In the genomic region with DNA sequence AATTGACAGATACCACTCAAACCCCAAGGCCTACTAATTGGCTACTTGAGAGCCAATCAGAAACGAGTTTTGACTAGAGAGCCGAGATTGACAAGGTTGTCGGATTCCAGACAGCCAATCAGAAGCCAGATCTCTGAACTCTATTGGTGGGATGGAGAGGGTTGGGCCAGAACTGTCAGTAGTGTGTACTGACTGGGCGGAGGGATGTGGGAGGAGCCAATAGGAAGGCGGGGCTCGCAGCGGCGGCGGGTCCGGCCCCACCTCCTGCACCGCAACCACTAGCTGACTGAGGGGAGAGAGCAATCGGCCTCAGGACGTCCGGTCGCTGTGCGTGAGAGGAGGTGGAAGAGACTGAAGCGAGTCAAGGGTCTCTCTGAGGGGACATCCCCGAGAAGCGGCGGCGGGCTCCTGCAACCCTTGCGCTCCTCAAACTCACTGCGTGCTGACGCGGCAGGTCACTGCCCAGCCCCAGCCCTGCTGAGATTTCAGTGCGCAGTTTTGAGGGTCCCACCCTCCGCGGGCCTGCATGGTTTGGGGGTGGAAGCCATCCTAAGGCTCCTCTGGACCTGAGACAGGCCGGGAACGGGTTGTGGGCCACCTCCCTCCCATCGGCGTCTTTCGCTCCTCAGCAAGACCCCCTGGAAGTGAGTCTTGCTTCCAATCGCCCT, we compare ENCODE assay signal across 8 mouse cellular contexts. TPM values are rescaled to one million over a fixed set of nuclear protein-coding genes. Genes with fewer than 3 reads are reported as not detected.
DNase-seq lines count a peak whose midpoint lies in the region; ATAC-seq and TF ChIP-seq lines count a peak whose summit lies in the region.

A gene (plus strand): TSS at position 274 of the 668 bp plus-strand sequence.

- under 1% methylated on average over 34 of the region's 34 CpGs for WGBS in heart, embryonic 11.5 days (ENCODE audit: insufficient replicate concordance)
- WGBS in kidney, embryonic 15.5 days = under 1% methylated on average over 34 of the region's 34 CpGs
- WGBS in limb, embryonic 15.5 days = under 1% methylated on average over 34 of the region's 34 CpGs
- WGBS in midbrain, postnatal 0 days = under 1% methylated on average over 34 of the region's 34 CpGs

- peak; percentile 87 for DNase-seq in A20 (ENCODE audit: low read depth, low spot score)
- peak; percentile 99 for DNase-seq in midbrain, postnatal 0 days (ENCODE audit: low spot score)
- peak; percentile 26 to 84 for DNase-seq in spleen, postnatal 10 days (ENCODE audit: low spot score in 2 of 2)

- H3K4me1 ChIP-seq in brown adipose tissue, adult 24 weeks (ENCODE audit: control insufficient read depth, insufficient read depth, insufficient read length, low read length) = no peaks in the 10 kb centered on the region
- no peaks in the 10 kb centered on the region for H3K4me1 ChIP-seq in heart, embryonic 11.5 days (ENCODE audit: control insufficient read depth, insufficient read depth, low read length)
- H3K4me1 ChIP-seq in kidney, embryonic 15.5 days = peaks cover 9% of the 10 kb centered on the region; the same call in 1 of the 2 replicates
- peaks cover 10% of the 10 kb centered on the region; the same call in 1 of the 2 replicates for H3K4me1 ChIP-seq in limb, embryonic 15.5 days
- H3K4me1 ChIP-seq in midbrain, postnatal 0 days (ENCODE audit: insufficient read depth, low read length) = no peaks in the 10 kb centered on the region

- no peaks in the 10 kb centered on the region for H3K36me3 ChIP-seq in heart, embryonic 11.5 days (ENCODE audit: control insufficient read depth, insufficient read depth, low read length)
- H3K36me3 ChIP-seq in kidney, embryonic 15.5 days = peaks cover 2% of the 10 kb centered on the region
- H3K36me3 ChIP-seq in limb, embryonic 15.5 days = peaks cover 6% of the 10 kb centered on the region; the same call in 1 of the 2 replicates
- no peaks in the 10 kb centered on the region for H3K36me3 ChIP-seq in midbrain, postnatal 0 days (ENCODE audit: insufficient read depth, low read length)

- ATAC-seq in erythroid progenitor cell, adult 5-6 weeks (replicated peaks; ENCODE audit: low FRiP score, poor library complexity, severe bottlenecking) = peak; percentile 58
- peak; percentile 94 for ATAC-seq in heart, embryonic 11.5 days (replicated peaks; ENCODE audit: insufficient number of reproducible peaks, low FRiP score, low TSS enrichment)
- peak; percentile 98 for ATAC-seq in kidney, embryonic 15.5 days (replicated peaks; ENCODE audit: low FRiP score)
- ATAC-seq in limb, embryonic 15.5 days (ENCODE audit: insufficient number of reproducible peaks, low FRiP score, low TSS enrichment, low read depth) = peak; percentile 99
- ATAC-seq in midbrain, postnatal 0 days (ENCODE audit: low FRiP score) = peak; percentile 99

- H3K9ac ChIP-seq in heart, embryonic 11.5 days (ENCODE audit: low read depth, low read length) = peak within 1 kb of the TSS; percentile 83
- H3K9ac ChIP-seq in kidney, embryonic 15.5 days = peak within 1 kb of the TSS; percentile 79
- peak within 1 kb of the TSS; percentile 58 for H3K9ac ChIP-seq in limb, embryonic 15.5 days
- H3K9ac ChIP-seq in midbrain, postnatal 0 days (replicated peaks; ENCODE audit: low read length, poor library complexity, severe bottlenecking) = peak within 1 kb of the TSS; percentile 64

- peak within 1 kb of the TSS; percentile 76 for H3K4me3 ChIP-seq in brown adipose tissue, adult 24 weeks (ENCODE audit: insufficient read depth, low read depth, low read length)
- peak within 1 kb of the TSS; percentile 72 for H3K4me3 ChIP-seq in heart, embryonic 11.5 days (ENCODE audit: low read depth, low read length)
- peak within 1 kb of the TSS; percentile 72 for H3K4me3 ChIP-seq in kidney, embryonic 15.5 days (replicated peaks)
- H3K4me3 ChIP-seq in limb, embryonic 15.5 days = peak within 1 kb of the TSS; percentile 67
- H3K4me3 ChIP-seq in midbrain, postnatal 0 days (ENCODE audit: low read depth, low read length) = peak within 1 kb of the TSS; percentile 66

- no peaks in the 10 kb centered on the region for H3K9me3 ChIP-seq in heart, embryonic 11.5 days (replicated peaks; ENCODE audit: control insufficient read depth, low read length)
- H3K9me3 ChIP-seq in kidney, embryonic 15.5 days (replicated peaks) = no peaks in the 10 kb centered on the region
- H3K9me3 ChIP-seq in limb, embryonic 15.5 days = no peaks in the 10 kb centered on the region
- no peaks in the 10 kb centered on the region for H3K9me3 ChIP-seq in midbrain, postnatal 0 days (ENCODE audit: low read length)

- no peak for TF ChIP-seq CTCF in midbrain, postnatal 0 days (IDR thresholded peaks at IDR 0.05)

- no peaks in the 10 kb centered on the region for H3K27me3 ChIP-seq in heart, embryonic 11.5 days (ENCODE audit: control insufficient read depth, insufficient read depth, low read length)
- no peaks in the 10 kb centered on the region for H3K27me3 ChIP-seq in kidney, embryonic 15.5 days
- no peaks in the 10 kb centered on the region for H3K27me3 ChIP-seq in limb, embryonic 15.5 days
- H3K27me3 ChIP-seq in midbrain, postnatal 0 days (ENCODE audit: insufficient read depth, low read length) = no peaks in the 10 kb centered on the region

- H3K27ac ChIP-seq in brown adipose tissue, adult 24 weeks (replicated peaks; ENCODE audit: low read depth, low read length) = no peak within 1 kb of the TSS
- H3K27ac ChIP-seq in heart, embryonic 11.5 days (ENCODE audit: low read depth, low read length) = peak within 1 kb of the TSS; percentile 18; the same call in 1 of the 2 replicates
- peak within 1 kb of the TSS; percentile 72 for H3K27ac ChIP-seq in kidney, embryonic 15.5 days
- H3K27ac ChIP-seq in limb, embryonic 15.5 days = peak within 1 kb of the TSS; percentile 80
- no peak within 1 kb of the TSS for H3K27ac ChIP-seq in midbrain, postnatal 0 days (ENCODE audit: low read depth, low read length)

- H3K4me2 ChIP-seq in heart, embryonic 11.5 days = peak within 1 kb of the TSS; percentile 88
- H3K4me2 ChIP-seq in kidney, embryonic 15.5 days = peak within 1 kb of the TSS; percentile 91
- H3K4me2 ChIP-seq in limb, embryonic 15.5 days = peak within 1 kb of the TSS; percentile 86
- peak within 1 kb of the TSS; percentile 92 for H3K4me2 ChIP-seq in midbrain, postnatal 0 days (ENCODE audit: low read depth, low read length, poor library complexity, severe bottlenecking)

RNA-seq across cellular contexts. Expression of the gene that starts here (rescaled TPM):
- 2.0 and 2.1 TPM in 2 replicates for polyA plus RNA-seq in brown adipose tissue, adult 24 weeks (2012; ENCODE audit: insufficient read depth, insufficient read length, missing spikeins)
- total RNA-seq in erythroid progenitor cell, adult 5-6 weeks (2015; ENCODE audit: low replicate concordance) = not detected in 2 replicates
- total RNA-seq in erythroid progenitor cell, adult 5-6 weeks (2017; ENCODE audit: low replicate concordance) = 0.30 TPM in 1 of 2 replicates, not detected in the other
- polyA plus RNA-seq in heart, embryonic 11.5 days (2014; fragmentation: Nextera tagmentation; extraction: Ambion mirVana) = 2.6 and 3.7 TPM in 2 replicates
- 9.0 and 9.5 TPM in 2 replicates for polyA plus RNA-seq in kidney, embryonic 15.5 days (2015; fragmentation: Nextera tagmentation; extraction: Ambion mirVana)
- polyA plus RNA-seq in limb, embryonic 15.5 days (2015; fragmentation: Nextera tagmentation; extraction: Ambion mirVana) = 4.3 and 5.0 TPM in 2 replicates
- total RNA-seq in midbrain, postnatal 0 days (2014; rRNA removed) = 1.4 and 2.5 TPM in 2 replicates
- 1.2 and 1.3 TPM in 2 replicates for polyA plus RNA-seq in midbrain, postnatal 0 days (2015; fragmentation: Nextera tagmentation; extraction: Ambion mirVana)

Comparison
In these comparisons a context has a peak if more than half of its experiments do, and no peak if none do; other contexts are left out.
1. Peak in ATAC-seq in erythroid progenitor cell, adult 5-6 weeks; RNA of the gene not detected or under 1 TPM.
2. H3K27ac ChIP-seq: peak in heart, embryonic 11.5 days (single experiment), kidney, embryonic 15.5 days (single experiment) and limb, embryonic 15.5 days (single experiment); none in brown adipose tissue, adult 24 weeks (single experiment) and midbrain, postnatal 0 days (single experiment).
3. Peak in every context shown above with its lines, with median percentiles within 50 percentile points of each other: DNase-seq, H3K4me3 ChIP-seq, ATAC-seq, H3K4me2 ChIP-seq and H3K9ac ChIP-seq.